Mouse (Mus musculus) lung, adult 2 months (tissue): ENCODE measurements around the gene Tll2.

Source experiments
- CTCF ChIP-seq: fragments of 200-500 bp; IDR thresholded peaks from 2 replicates; pipeline ENCODE4 v1.5.1; 2011; ENCODE audit warnings: mild to moderate bottlenecking, low read length, control low read depth; ENCODE audit not compliant: insufficient read depth
- POLR2A ChIP-seq: fragments of 200-500 bp; IDR thresholded peaks from 2 replicates; pipeline ENCODE4 v1.6.1; 2011; ENCODE audit warnings: low read depth, mild to moderate bottlenecking, control low read depth, low read length, borderline replicate concordance; ENCODE audit errors: extremely low read depth

- TF ChIP-seq POLR2A (no peak), CTCF (no peak)
These were observed 123.0 kb downstream of the Tll2 start for GRCm38 (mm10) chr19:41083646-41084045.
